Mouse (Mus musculus): Measurements from ENCODE around the gene Mark1.

Mark1 gene

GRCm38 (mm10) chr1:184963121-184963693 lies 36.2 kb downstream of the Mark1 start:
- no peak for DNase-seq (ENCODE audit: low spot score)

GRCm38 (mm10) chr1:184961853-184962252 lies 37.5 kb downstream of the Mark1 start:
- no peak for DNase-seq (ENCODE audit: low spot score)

DNA sequence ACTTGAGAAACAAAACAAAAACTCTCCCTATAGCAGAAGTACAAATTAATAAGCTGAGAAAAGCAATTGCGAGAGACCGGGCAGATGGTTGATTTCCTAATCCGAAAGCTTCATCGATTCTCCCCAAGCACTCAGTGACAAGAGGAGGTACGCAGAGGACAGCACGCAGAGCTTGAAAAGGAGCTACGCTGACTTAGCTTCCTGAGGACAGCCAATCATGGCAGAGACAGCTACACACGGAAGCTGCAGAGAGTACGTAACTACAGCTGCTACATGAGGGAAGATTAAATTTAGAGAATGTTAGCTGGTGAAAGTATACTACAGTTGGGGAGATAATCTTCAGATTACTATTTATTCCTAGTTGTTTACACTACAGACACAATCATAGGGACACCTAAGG lies 40.6 kb downstream of the Mark1 start:
- no peak for DNase-seq (ENCODE audit: low spot score)

GRCm38 (mm10) chr1:184958388-184958787 lies 41.0 kb downstream of the Mark1 start:
- DNase-seq (ENCODE audit: low spot score): no peak

GRCm38 (mm10) chr1:184951758-184952157 lies 47.6 kb downstream of the Mark1 start:
- DNase-seq (ENCODE audit: low spot score): no peak

GRCm38 (mm10) chr1:184951057-184951456 lies 48.3 kb downstream of the Mark1 start:
- DNase-seq (ENCODE audit: low spot score): no peak

GRCm38 (mm10) chr1:184938106-184938505 lies 61.3 kb downstream of the Mark1 start:
- DNase-seq (ENCODE audit: low spot score): no peak

DNA sequence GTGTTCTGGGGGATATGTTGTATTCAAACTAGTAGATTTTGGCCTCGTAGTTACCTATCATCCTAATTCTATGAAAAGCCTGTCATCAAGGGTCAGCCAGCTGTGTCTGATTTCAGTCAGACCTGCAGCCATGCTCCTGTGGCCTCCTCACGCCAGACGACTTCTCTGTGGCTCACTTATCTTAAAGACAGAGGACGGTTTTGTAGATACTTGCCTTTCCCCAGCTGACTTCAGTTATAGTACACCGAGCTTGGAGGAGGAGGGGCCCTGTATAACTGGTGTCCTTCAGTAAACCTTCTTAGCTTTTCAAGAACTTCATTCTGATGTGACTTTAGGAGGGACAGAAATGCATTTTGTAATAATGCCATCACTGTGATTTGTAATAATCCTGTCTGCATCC lies 63.4 kb downstream of the Mark1 start:
- no peak for DNase-seq (ENCODE audit: low spot score)

- no peak for DNase-seq (ENCODE audit: low spot score)
These were observed 63.9 kb downstream of the Mark1 start for GRCm38 (mm10) chr1:184935490-184935889.

DNA sequence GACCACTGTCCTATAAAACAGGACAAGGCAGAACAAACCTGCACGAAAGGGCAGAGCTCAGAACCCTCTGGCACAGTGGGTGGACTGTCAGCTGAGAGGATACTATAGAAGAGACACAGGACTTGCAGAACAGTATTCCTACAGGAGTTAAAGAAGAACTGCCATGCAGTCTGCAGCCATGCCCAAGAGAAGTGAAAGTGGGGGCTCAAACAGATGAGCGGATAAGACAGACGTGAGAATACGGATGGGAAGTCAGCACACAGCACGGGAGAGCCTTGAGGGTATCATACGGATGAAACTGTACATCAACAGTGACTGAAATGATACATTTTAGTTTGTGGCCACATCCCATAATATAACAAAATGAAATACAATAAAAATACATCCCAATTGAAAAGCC lies 68.3 kb downstream of the Mark1 start:
- DNase-seq (ENCODE audit: low spot score): no peak

- no peak for DNase-seq (ENCODE audit: low spot score)
These were observed 71.0 kb downstream of the Mark1 start for GRCm38 (mm10) chr1:184928382-184928781.

GRCm38 (mm10) chr1:184927911-184928310 lies 71.5 kb downstream of the Mark1 start:
- no peak for DNase-seq (ENCODE audit: low spot score)

GRCm38 (mm10) chr1:184922824-184923223 lies 76.5 kb downstream of the Mark1 start:
- DNase-seq (ENCODE audit: low spot score): no peak

DNA sequence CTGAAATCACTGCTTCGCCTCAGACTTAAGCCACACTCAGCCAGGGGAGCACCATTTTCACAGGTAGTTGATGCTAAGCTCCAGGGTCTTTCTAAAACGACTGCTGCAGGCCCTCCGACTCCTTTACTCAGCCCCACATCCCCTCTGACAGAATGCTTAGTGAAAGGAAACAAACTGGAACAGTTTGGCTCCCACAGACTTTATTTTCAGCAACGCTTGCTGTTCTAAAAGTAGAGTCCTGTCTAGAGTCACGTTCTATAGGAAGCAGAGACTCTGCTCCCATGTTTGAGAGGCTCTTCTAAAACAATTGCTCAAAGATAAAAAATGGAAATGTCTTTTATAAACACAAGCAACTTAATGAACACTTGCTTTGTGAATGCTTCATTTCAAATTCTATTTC lies 79.3 kb downstream of the Mark1 start:
- DNase-seq (ENCODE audit: low spot score): no peak

DNA sequence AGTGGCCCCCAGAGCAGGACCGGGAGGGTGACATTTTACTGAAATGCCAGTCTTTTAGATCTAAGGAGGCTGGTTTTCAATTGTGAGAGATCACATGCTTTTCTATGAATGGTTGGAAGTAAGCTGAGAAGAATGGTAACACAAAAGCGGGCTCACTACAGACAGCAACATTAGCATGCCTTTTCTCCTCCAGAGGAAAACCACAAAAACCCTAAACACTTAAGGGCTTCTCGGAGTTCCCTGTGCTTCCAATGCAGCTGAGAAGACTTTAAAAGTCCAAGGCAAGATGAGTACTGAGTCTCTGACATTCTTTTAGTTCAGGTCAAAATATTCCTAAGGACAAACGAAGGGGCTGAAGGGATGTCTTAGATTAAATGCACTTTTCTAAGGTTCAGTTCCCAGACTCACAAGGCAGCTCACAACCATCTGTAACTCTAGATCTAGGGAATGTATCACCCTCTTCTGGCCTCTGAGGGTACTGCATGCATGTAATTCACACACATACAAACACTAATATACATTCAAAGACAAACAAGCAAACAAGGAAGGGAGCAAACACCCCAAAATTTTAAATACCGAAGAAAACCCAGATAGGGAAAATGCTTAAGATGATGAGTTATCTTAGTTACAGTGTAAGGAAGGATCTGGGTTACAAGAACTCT lies 81.0 kb downstream of the Mark1 start:
- no peak for DNase-seq (ENCODE audit: low spot score)

- no peak for DNase-seq (ENCODE audit: low spot score)
These were observed 87.0 kb downstream of the Mark1 start for GRCm38 (mm10) chr1:184912336-184912735.

DNA sequence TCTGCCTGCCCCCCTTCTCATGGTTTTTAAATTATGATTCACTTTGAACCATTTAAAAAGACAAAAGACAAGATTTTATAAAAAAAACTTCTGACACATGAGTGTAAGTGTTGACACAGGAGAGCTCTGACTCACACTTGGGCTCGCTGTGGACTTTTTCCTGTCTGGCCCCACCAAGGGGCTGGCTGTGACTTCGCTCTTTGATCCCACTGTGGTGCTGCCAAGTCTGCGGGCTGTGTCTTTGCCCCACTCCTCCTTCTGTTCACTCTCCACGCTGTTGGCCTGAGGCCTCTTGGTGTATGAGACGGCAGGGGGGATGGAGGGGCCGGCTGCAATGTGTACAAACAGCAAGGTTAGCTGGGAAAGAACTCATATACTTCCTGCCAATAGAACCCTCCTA lies 87.5 kb downstream of the Mark1 start:
- no peak for DNase-seq (ENCODE audit: low spot score)

DNA sequence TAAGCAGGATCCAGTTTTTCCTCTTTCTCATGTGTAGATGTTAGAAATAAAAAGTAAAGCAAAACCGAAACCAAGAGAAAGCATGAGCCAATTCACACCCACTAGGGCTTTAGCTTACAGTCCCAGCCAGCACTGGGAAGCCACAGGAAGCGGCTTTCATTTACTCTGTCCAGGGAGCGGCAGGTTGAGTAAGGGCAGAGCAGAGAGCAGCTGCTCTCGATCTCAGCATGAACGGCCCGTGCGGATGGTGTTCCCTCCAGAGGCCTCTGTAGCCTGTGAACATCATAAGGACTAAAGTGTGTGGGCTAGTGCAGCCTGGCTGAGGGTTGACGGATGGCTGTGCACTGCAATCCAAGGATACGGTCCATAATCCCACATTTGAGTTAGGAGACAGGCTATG lies 90.8 kb downstream of the Mark1 start:
- no peak for DNase-seq (ENCODE audit: low spot score)

DNA sequence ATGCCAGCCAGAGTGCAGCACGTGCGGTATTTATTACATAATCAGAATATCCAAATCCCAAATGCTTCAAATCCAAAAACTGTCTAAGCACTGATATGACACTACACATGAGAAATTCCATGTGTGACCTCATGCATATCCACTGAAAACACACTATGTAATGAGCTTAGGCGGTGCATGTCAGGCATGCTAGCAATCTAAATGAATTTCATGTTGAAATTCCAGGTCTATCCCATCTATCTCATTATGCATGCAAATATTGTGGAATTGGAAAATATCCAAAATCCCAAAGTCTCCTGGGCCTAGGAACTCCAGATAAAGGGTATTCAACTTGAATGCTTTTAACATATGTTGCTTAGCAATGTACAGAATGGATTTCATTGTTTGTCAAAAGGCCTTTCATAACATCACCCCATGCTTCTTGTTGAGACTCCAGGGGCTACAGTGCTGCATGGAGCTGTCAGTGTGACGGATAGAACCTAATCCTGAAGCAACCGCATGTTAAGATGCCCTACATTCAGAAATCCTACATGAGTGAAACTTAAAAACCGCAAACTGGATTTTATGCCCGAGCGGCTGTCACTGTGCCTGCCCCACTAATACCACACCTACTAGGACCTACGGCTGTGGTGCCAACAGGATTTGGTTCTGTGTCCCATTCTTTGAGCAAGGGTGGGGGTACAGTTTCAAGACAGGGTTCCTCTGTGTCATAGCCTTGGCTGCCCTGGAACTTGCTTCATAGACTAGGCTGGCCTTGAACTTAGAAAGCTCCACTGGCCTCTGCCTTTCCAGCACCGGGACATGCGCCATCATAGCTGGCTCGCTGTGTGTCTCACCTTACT lies 93.2 kb downstream of the Mark1 start:
- no peak for DNase-seq (ENCODE audit: low spot score)

DNA sequence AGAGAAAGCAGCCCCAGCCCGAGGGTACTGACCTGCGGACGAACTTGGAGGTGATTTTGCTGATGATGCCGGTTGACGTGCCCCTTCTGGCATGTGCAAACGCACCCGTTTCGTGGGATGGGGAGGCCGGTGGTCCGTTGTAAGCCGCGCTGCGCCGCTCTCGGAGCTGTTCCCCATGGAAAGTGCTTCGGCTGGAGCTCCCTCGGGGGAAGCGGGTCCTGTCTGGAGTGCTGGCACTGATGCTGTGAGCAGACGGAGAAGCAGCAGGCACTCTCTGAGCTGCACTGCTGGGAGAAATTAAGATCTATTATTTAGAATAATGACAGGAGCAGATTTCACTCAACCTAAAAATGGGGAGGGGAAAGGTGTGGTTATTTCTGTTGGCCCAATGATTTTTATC lies 94.0 kb downstream of the Mark1 start:
- peak; percentile 46 for DNase-seq (ENCODE audit: low spot score)

- no peak for DNase-seq (ENCODE audit: low spot score)
These were observed 95.7 kb downstream of the Mark1 start for GRCm38 (mm10) chr1:184903697-184904096.

DNA sequence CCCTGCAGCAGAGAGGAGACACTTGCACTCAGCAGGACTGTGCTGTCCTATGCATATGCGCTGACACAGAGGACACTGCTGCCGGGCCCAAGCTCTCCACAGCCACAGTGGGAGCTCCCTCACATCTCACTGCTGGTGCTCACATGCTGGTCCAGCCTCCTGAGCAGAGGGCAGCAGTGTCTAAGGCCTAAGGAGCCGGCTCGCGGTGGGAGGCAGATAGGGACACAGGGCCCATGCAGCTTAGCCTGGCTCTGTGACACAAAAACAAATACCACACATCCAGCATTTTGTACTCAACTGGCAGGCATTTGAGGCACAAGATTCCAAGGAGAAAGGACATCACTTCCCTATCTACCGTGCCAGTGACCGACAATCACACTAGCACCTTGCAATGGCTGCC lies 96.5 kb downstream of the Mark1 start:
- no peak for DNase-seq (ENCODE audit: low spot score)

GRCm38 (mm10) chr1:184897350-184897749 lies 102.0 kb downstream of the Mark1 start:
- DNase-seq (ENCODE audit: low spot score): no peak
